Comparison of ENCODE assay signal across 21 mouse cellular contexts in the genomic region with DNA sequence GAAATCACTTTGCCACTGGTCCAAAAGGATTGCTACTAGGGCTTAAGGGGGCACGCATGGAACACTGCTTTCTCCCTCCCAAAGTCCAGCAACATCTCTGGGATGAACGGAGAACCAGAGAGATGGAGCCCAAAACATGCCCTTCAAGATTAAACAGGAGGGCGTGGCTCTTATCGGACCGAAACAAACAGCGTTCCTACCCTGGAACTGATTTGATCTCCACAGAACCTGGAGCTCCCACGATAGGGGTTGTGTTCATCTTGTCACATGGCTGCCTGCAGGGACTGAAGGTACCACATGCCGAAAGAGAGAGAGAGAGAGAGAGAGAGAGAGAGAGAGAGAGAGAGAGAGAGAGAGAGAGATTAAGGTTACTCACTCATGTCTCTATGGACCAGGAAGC.
DNase-seq lines count a peak whose midpoint lies in the region; ATAC-seq and TF ChIP-seq lines count a peak whose summit lies in the region.
"Had no signal": no experiment of that assay in that cellular context is flagged by ENCODE, and none has a peak within 500 bp of the region (broad histone marks: within the 10 kb centered on the region; RNA-seq: fewer than 3 reads in every experiment).

No protein-coding gene starts in this region.

- H3K4me1 ChIP-seq in midbrain, embryonic 11.5 days (ENCODE audit: control insufficient read depth, insufficient read depth, low read length): no peaks in the 10 kb centered on the region
- H3K4me1 ChIP-seq in midbrain, embryonic 10.5 days: no peaks in the 10 kb centered on the region
- no peaks in the 10 kb centered on the region; a peak in 1 of 4 replicates for H3K4me1 ChIP-seq in MEL (ENCODE audit: control insufficient read depth in 1 of 2, insufficient read depth in 2 of 2, low read length in 2 of 2)

- 76% methylated on average over 8 of the region's 8 CpGs for WGBS in midbrain, embryonic 11.5 days
- 83% methylated on average over 8 of the region's 8 CpGs for WGBS in midbrain, embryonic 10.5 days

- H3K4me2 ChIP-seq in midbrain, embryonic 11.5 days: no peak overlapping the region

- no peaks in the 10 kb centered on the region for H3K9me3 ChIP-seq in midbrain, embryonic 11.5 days (ENCODE audit: control insufficient read depth, low read length)
- no peaks in the 10 kb centered on the region for H3K9me3 ChIP-seq in midbrain, embryonic 10.5 days (replicated peaks)
- H3K9me3 ChIP-seq in MEL (replicated peaks; ENCODE audit: insufficient read depth, low read length): no peaks in the 10 kb centered on the region

- no peak for ATAC-seq in midbrain, embryonic 11.5 days (ENCODE audit: low FRiP score)
- ATAC-seq: activated CD4-positive, CD25-positive, alpha-beta regulatory T cell, adult 4 months; CD4-positive, CD25-positive, alpha-beta regulatory T cell, adult 4 months; Patski had no signal

- H3K27ac ChIP-seq in midbrain, embryonic 11.5 days (ENCODE audit: low read depth, low read length): no peak overlapping the region
- no peak overlapping the region for H3K27ac ChIP-seq in midbrain, embryonic 10.5 days (replicated peaks)
- H3K27ac ChIP-seq in MEL (ENCODE audit: control insufficient read depth, low read depth, low read length): no peak overlapping the region

- H3K27me3 ChIP-seq in midbrain, embryonic 11.5 days (ENCODE audit: control insufficient read depth, insufficient read depth, low read length): no peaks in the 10 kb centered on the region
- H3K27me3 ChIP-seq in midbrain, embryonic 10.5 days (ENCODE audit: low read depth, poor library complexity, severe bottlenecking): no peaks in the 10 kb centered on the region; the same call in 1 of the 2 replicates
- H3K27me3 ChIP-seq in MEL (ENCODE audit: control insufficient read depth in 1 of 2, insufficient read depth in 2 of 2, low read length in 2 of 2): no peaks in the 10 kb centered on the region
- H3K27me3 ChIP-seq: CH12.LX had no signal

- no peaks in the 10 kb centered on the region for H3K36me3 ChIP-seq in midbrain, embryonic 11.5 days (ENCODE audit: control insufficient read depth, insufficient read depth, low read length)
- no peaks in the 10 kb centered on the region for H3K36me3 ChIP-seq in midbrain, embryonic 10.5 days
- H3K36me3 ChIP-seq in MEL (ENCODE audit: control insufficient read depth in 1 of 2, insufficient read depth in 2 of 2, low read length in 2 of 2): no peaks in the 10 kb centered on the region; a peak in 1 of 4 replicates
- H3K36me3 ChIP-seq: G1E had no signal

- peak in 1 of 2 experiments; percentile 53; a peak in 2 of 4 replicates for TF ChIP-seq EP300 in MEL (IDR thresholded peaks at IDR 0.05; ENCODE audit: low read depth in 1 of 2, low read length in 2 of 2)

- no peak for TF ChIP-seq RAD21 in MEL (IDR thresholded peaks at IDR 0.05; ENCODE audit: low read depth, low read length)

- H3K9ac ChIP-seq in midbrain, embryonic 11.5 days (ENCODE audit: low read length): no peak overlapping the region
- no peak overlapping the region for H3K9ac ChIP-seq in MEL (ENCODE audit: control insufficient read depth, low read depth, low read length, poor library complexity, severe bottlenecking)

- no peak for TF ChIP-seq CTCF in MEL (IDR thresholded peaks at IDR 0.05 in 2 of 3, conservative IDR thresholded peaks at IDR 0.05 in 1 of 3; ENCODE audit: control insufficient read depth in 1 of 3, insufficient read depth in 1 of 3, low read depth in 2 of 3, low read length in 3 of 3, poor library complexity in 1 of 3, severe bottlenecking in 1 of 3)

- no peak for TF ChIP-seq POLR2A in MEL (IDR thresholded peaks at IDR 0.05; ENCODE audit: control insufficient read depth in 1 of 2, insufficient read depth in 1 of 2, low read depth in 1 of 2, low read length in 2 of 2, poor library complexity in 1 of 2)

- DNase-seq in midbrain, embryonic 11.5 days (ENCODE audit: low spot score, missing footprints): peak; percentile 44
- no peak for DNase-seq in midbrain, embryonic 10.5 days (ENCODE audit: low spot score)
- no peak for DNase-seq in MEL (ENCODE audit: low read depth, low spot score)
- DNase-seq in adrenal gland, postnatal 4 days (ENCODE audit: low spot score in 2 of 2): no peak
- DNase-seq: adrenal gland, adult 2 months; adrenal gland, adult 8-10 months; adrenal gland, postnatal 10 days; adrenal gland, postnatal 14 days; adrenal gland, postnatal 25 days; adrenal gland, postnatal 36 days; B cell, adult 2 months; cerebellum, adult 11 months; cerebellum, adult 11-12 months; cerebellum, adult 18-20 months; cerebellum, adult 2 months; cerebellum, adult 8-10 months had no signal

- H3K4me3 ChIP-seq in midbrain, embryonic 11.5 days (ENCODE audit: low read depth, low read length): no peak overlapping the region
- no peak overlapping the region for H3K4me3 ChIP-seq in midbrain, embryonic 10.5 days
- H3K4me3 ChIP-seq in MEL (ENCODE audit: control insufficient read depth in 1 of 2, insufficient read depth in 1 of 2, low read depth in 2 of 2, low read length in 2 of 2): no peak overlapping the region

- H3K79me2 ChIP-seq in MEL (ENCODE audit: control insufficient read depth, insufficient read depth, low read length, poor library complexity): no peaks in the 10 kb centered on the region

TF ChIP-seq in MEL, 35 proteins besides CTCF, POLR2A, EP300 and RAD21:
- TF ChIP-seq TCF12 (IDR thresholded peaks at IDR 0.05; ENCODE audit: low read depth, low read length) (peak; percentile 57), USF2 (IDR thresholded peaks at IDR 0.05; ENCODE audit: borderline replicate concordance in 1 of 2, insufficient read depth in 1 of 2, low read depth in 1 of 2, low read length in 2 of 2) (no peak), KAT2A (conservative IDR thresholded peaks at IDR 0.05; ENCODE audit: low read depth, low read length) (no peak), POLR2AphosphoS5 (IDR thresholded peaks at IDR 0.05; ENCODE audit: borderline replicate concordance, low read depth, low read length) (no peak), USF1 (IDR thresholded peaks at IDR 0.05; ENCODE audit: low read depth, low read length) (no peak), MAX (IDR thresholded peaks at IDR 0.05; ENCODE audit: low read length) (no peak), MYC (IDR thresholded peaks at IDR 0.05; ENCODE audit: low read depth, low read length) (no peak), POLR2AphosphoS2 (IDR thresholded peaks at IDR 0.05; ENCODE audit: low read length) (no peak), UBTF (IDR thresholded peaks at IDR 0.05; ENCODE audit: borderline replicate concordance, insufficient read depth, low read depth, low read length) (no peak), BHLHE40 (IDR thresholded peaks at IDR 0.05; ENCODE audit: borderline replicate concordance, low read depth, low read length) (no peak), ETS1 (IDR thresholded peaks at IDR 0.05; ENCODE audit: low read depth, low read length) (no peak), JUND (IDR thresholded peaks at IDR 0.05; ENCODE audit: low read depth, low read length) (peak; percentile 84), MAFK (IDR thresholded peaks at IDR 0.05; ENCODE audit: borderline replicate concordance, low read depth, low read length) (no peak), MYB (IDR thresholded peaks at IDR 0.05; ENCODE audit: low read depth, low read length) (no peak), ZNF384 (IDR thresholded peaks at IDR 0.05; ENCODE audit: low read depth, low read length) (no peak), RCOR1 (IDR thresholded peaks at IDR 0.05; ENCODE audit: low read depth, low read length) (0 out of 2 replicates have a peak, but pooled peaks have one; percentile 15), MAZ (IDR thresholded peaks at IDR 0.05; ENCODE audit: low read depth, low read length) (no peak), NELFE (IDR thresholded peaks at IDR 0.05; ENCODE audit: low read depth, low read length) (no peak), MEF2A (IDR thresholded peaks at IDR 0.05; ENCODE audit: extremely low read depth, insufficient replicate concordance, low read depth, low read length, poor library complexity, severe bottlenecking) (no peak), ZC3H11A (IDR thresholded peaks at IDR 0.05; ENCODE audit: low read depth, low read length) (no peak), HCFC1 (IDR thresholded peaks at IDR 0.05; ENCODE audit: low read depth, low read length) (no peak), ZMIZ1 (IDR thresholded peaks at IDR 0.05; ENCODE audit: low read depth, low read length) (no peak), E2F4 (IDR thresholded peaks at IDR 0.05; ENCODE audit: borderline replicate concordance, low read depth, low read length) (no peak), ZKSCAN1 (IDR thresholded peaks at IDR 0.05; ENCODE audit: low read depth, low read length) (no peak), GATA1 (IDR thresholded peaks at IDR 0.05; ENCODE audit: low read depth, low read length) (peak; percentile 49; the same call in 1 of the 2 replicates), TAL1 (IDR thresholded peaks at IDR 0.05; ENCODE audit: low read length) (no peak), CHD2 (IDR thresholded peaks at IDR 0.05; ENCODE audit: low read length) (no peak), NRF1 (IDR thresholded peaks at IDR 0.05; ENCODE audit: insufficient read depth, low read depth, low read length, poor library complexity, severe bottlenecking) (no peak), ELF1 (IDR thresholded peaks at IDR 0.05; ENCODE audit: low read depth, low read length) (no peak)
